Mouse (Mus musculus): ENCODE measurements around the gene Fbxl2. TPM values are rescaled to one million over a fixed set of nuclear protein-coding genes. Genes with fewer than 3 reads are reported as not detected.

The Fbxl2 gene
- polyA plus RNA-seq, 1 experiment = 1.9 TPM

DNA sequence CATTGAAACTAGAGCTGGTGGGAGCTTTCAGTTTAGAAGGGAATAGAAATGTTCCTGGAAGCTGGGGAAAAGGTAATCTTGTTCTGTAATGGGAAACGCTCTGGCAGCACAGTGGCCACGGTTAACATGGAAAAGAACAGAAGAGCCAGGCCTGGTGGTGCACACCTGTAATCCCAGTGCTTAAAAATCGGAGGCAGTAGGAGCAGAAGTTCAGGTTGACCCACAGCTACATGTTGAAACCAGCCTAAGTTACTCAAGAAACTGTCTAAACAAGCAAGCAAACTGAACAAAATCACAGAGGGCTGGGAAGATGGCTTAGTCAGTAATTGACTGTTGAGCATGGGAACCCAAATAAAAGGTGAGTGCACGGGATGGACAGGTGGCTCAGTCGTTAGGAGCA lies 121.1 kb downstream of the Fbxl2 start:
- H3K27ac ChIP-seq (ENCODE audit: control insufficient read depth, insufficient read depth, low read length) = no peak overlapping the region
- H3K27me3 ChIP-seq (ENCODE audit: control insufficient read depth, insufficient read depth, low read length) = no peaks in the 10 kb centered on the region
- TF ChIP-seq POLR2A (IDR thresholded peaks at IDR 0.05; ENCODE audit: control insufficient read depth, extremely low read depth, insufficient read depth, low read length, poor library complexity) = no peak
- no peak for TF ChIP-seq CTCF (IDR thresholded peaks at IDR 0.05; ENCODE audit: borderline replicate concordance, control insufficient read depth, extremely low read depth, insufficient read depth, low read length, poor library complexity)
- no peak for DNase-seq
- 89% methylated on average over 5 of the region's 5 CpGs for WGBS
- no peaks in the 10 kb centered on the region for H3K4me1 ChIP-seq (replicated peaks; ENCODE audit: control insufficient read depth, insufficient read depth, low read length)
- no peak overlapping the region for H3K4me3 ChIP-seq (ENCODE audit: control insufficient read depth, insufficient read depth, low read length)
- H3K36me3 ChIP-seq (ENCODE audit: control insufficient read depth, insufficient read depth, low read length) = 0 out of 2 replicates have a peak, but pooled peaks cover 3% of the 10 kb centered on the region

- Histone ChIP-seq H3K27me3 (ENCODE audit: control insufficient read depth, insufficient read depth, low read length) (no peaks in the 10 kb centered on the region), H3K4me3 (ENCODE audit: control insufficient read depth, insufficient read depth, low read length) (no peak overlapping the region), H3K36me3 (ENCODE audit: control insufficient read depth, insufficient read depth, low read length) (peaks cover 3% of the 10 kb centered on the region; the same call in 1 of the 2 replicates), H3K4me1 (replicated peaks; ENCODE audit: control insufficient read depth, insufficient read depth, low read length) (no peaks in the 10 kb centered on the region), H3K27ac (ENCODE audit: control insufficient read depth, insufficient read depth, low read length) (no peak overlapping the region)
- no peak for TF ChIP-seq POLR2A (IDR thresholded peaks at IDR 0.05; ENCODE audit: control insufficient read depth, extremely low read depth, insufficient read depth, low read length, poor library complexity)
- TF ChIP-seq CTCF (IDR thresholded peaks at IDR 0.05; ENCODE audit: borderline replicate concordance, control insufficient read depth, extremely low read depth, insufficient read depth, low read length, poor library complexity) = no peak
- 98% methylated on average over 5 of the region's 5 CpGs for WGBS
- no peak for DNase-seq
Observed at GRCm38 (mm10) chr9:113922677-113923076, 123.3 kb downstream of the Fbxl2 start.

DNA sequence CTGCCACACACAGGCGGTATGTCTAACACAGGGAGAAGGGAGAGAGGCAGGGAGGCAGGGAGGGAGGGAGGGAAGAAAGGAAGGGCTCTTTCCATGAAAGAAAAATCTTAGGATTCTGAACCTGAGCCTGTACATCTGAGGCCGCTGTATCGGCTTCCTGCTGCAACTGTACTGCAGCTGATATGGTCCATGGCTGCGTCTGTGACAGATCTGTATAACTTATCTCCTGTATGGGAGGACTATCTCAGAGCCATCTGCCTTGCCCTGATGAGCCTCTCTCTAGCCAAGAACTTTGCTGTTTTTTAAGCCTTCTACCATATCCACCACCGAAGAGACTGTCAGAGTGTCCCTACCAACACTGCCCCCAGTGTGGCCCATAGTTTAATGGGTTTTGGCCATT lies 130.2 kb downstream of the Fbxl2 start:
- no peak for DNase-seq
- no peaks in the 10 kb centered on the region for H3K27me3 ChIP-seq (ENCODE audit: control insufficient read depth, insufficient read depth, low read length)
- TF ChIP-seq POLR2A (IDR thresholded peaks at IDR 0.05; ENCODE audit: control insufficient read depth, extremely low read depth, insufficient read depth, low read length, poor library complexity) (no peak), CTCF (IDR thresholded peaks at IDR 0.05; ENCODE audit: borderline replicate concordance, control insufficient read depth, extremely low read depth, insufficient read depth, low read length, poor library complexity) (no peak)
- H3K27ac ChIP-seq (ENCODE audit: control insufficient read depth, insufficient read depth, low read length) = no peak overlapping the region
- no peaks in the 10 kb centered on the region for H3K4me1 ChIP-seq (replicated peaks; ENCODE audit: control insufficient read depth, insufficient read depth, low read length)
- H3K36me3 ChIP-seq (ENCODE audit: control insufficient read depth, insufficient read depth, low read length) = peaks cover 6% of the 10 kb centered on the region
- 98% methylated on average over 5 of the region's 5 CpGs for WGBS
- no peak overlapping the region for H3K4me3 ChIP-seq (ENCODE audit: control insufficient read depth, insufficient read depth, low read length)

Other genes starting within 250 kb of the Fbxl2 start
- 101 TPM in 2 replicates for gene Ubp1, start 115.3 kb downstream of the Fbxl2 start, polyA plus RNA-seq (2012; rRNA removed)
- 0.30 and 0.82 TPM in 2 replicates for gene Susd5, start 10.9 kb upstream of the Fbxl2 start, polyA plus RNA-seq (2012; rRNA removed)

All from thymus, adult 2 months (tissue).